Mouse (Mus musculus) stomach, embryonic 16.5 days (tissue): ENCODE measurements at regions not wholly inside any gene's neighbourhood (a gene's known extent, or its start where the extent isn't known, plus 50 kb on each side); places are given as distances from the start of the nearest gene placed in this dataset.

Experiments used
- ATAC-seq: fragments of 200-750 bp; cut with Nextera tagmentation; 2 replicates; pipeline ENCODE4 v1.8.0; 2017; ENCODE audit warnings: moderate number of reproducible peaks, moderate TSS enrichment; ENCODE audit not compliant: insufficient read depth, low FRiP score
- H3K27ac ChIP-seq: fragments of 300-500 bp; sonication (generic); 2 replicates; pipeline ENCODE4 v1.5.1; 2014; ENCODE audit warnings: low read length
- H3K27me3 ChIP-seq: fragments of 300-500 bp; sonication (generic); 2 replicates; pipeline ENCODE4 v1.6.1; 2014; ENCODE audit warnings: low read length, control low read depth, mixed read lengths; ENCODE audit not compliant: control insufficient read depth, insufficient read depth
- H3K36me3 ChIP-seq: fragments of 300-500 bp; sonication (generic); 2 replicates; pipeline ENCODE4 v1.6.1; 2014; ENCODE audit warnings: low read length; ENCODE audit not compliant: control insufficient read depth, insufficient read depth
- H3K4me1 ChIP-seq: fragments of 300-500 bp; sonication (generic); 2 replicates; pipeline ENCODE4 v1.6.1; 2014; ENCODE audit warnings: low read length, control low read depth, mixed read lengths; ENCODE audit not compliant: control insufficient read depth, insufficient read depth
- H3K4me2 ChIP-seq: fragments of 300-500 bp; sonication (generic); 2 replicates; pipeline ENCODE4 v1.6.1; 2014; ENCODE audit warnings: low read depth, low read length, mixed read lengths
- H3K4me3 ChIP-seq: fragments of 300-500 bp; sonication (generic); replicated peaks from 2 replicates; pipeline ENCODE4 v1.5.1; 2014; ENCODE audit warnings: mild to moderate bottlenecking, low read length
- H3K9ac ChIP-seq: fragments of 300-500 bp; sonication (generic); 2 replicates; pipeline ENCODE4 v1.6.1; 2014; ENCODE audit warnings: low read length
- H3K9me3 ChIP-seq: fragments of 300-500 bp; sonication (generic); replicated peaks from 2 replicates; pipeline ENCODE4 v1.6.1; 2016; ENCODE audit warnings: low read length, control low read depth; ENCODE audit not compliant: control insufficient read depth
- WGBS: fragments of 180-500 bp; shearing (Covaris S2); extraction: QIAGEN DNeasy Blood & Tissue Kit; methylation state at CpG from one replicate; pipeline ENCODE4 v1.1.7; 2014; 5-methylcytosine and 5-hydroxymethylcytosine counted together

DNA sequence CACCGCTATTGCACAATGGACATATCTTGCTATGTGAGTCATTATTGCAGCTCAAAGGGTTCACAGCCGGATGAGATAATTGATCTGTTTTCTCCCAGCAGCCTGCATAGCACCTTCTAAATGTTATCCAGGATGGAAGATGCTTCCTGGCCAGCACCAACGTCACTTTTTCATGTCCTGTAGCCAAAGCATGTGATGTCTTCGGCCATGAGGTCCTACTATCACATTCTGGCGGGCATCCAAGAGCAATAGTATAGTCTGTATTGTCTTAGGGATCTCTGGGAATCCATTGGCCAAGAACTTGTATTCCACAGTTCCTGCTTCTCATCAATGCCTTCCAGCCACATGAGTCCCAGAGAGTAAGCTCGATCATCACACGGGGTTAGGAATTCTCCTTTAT lies 70.6 kb downstream of the Npy start:
- WGBS = 84% methylated on average over 7 of the region's 7 CpGs
- Histone ChIP-seq H3K27ac (no peak overlapping the region), H3K27me3 (no peaks in the 10 kb centered on the region), H3K36me3 (no peaks in the 10 kb centered on the region), H3K4me2 (no peak overlapping the region), H3K9ac (no peak overlapping the region), H3K9me3 (no peaks in the 10 kb centered on the region; the same call in 1 of the 2 replicates), H3K4me3 (no peak overlapping the region), H3K4me1 (no peaks in the 10 kb centered on the region)
- ATAC-seq = no peak

DNA sequence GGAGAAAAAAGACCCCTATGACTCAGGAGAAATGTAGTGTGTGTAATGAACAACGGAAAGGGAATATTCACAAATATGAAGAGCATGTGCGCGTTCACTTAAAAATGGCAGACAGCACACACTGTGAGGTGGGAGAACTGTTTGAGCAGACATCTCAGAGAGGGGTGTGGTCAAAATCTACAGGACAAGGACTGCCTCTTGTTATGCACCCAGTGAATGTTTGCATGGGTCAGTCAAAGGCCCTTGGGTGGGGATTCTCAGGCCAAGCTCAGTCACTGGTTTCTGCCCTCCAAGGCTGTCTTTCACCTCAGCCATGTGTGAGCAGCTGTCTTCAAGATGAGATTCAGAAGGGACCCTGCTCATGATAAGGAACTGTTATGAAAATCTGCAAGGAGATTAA lies 76.6 kb downstream of the Npy start:
- Histone ChIP-seq H3K9ac (no peak overlapping the region), H3K4me1 (no peaks in the 10 kb centered on the region), H3K36me3 (no peaks in the 10 kb centered on the region), H3K27me3 (no peaks in the 10 kb centered on the region), H3K27ac (no peak overlapping the region), H3K4me2 (no peak overlapping the region), H3K4me3 (no peak overlapping the region), H3K9me3 (no peaks in the 10 kb centered on the region; the same call in 1 of the 2 replicates)
- WGBS = 93% methylated on average over 3 of the region's 3 CpGs
- ATAC-seq = no peak

DNA sequence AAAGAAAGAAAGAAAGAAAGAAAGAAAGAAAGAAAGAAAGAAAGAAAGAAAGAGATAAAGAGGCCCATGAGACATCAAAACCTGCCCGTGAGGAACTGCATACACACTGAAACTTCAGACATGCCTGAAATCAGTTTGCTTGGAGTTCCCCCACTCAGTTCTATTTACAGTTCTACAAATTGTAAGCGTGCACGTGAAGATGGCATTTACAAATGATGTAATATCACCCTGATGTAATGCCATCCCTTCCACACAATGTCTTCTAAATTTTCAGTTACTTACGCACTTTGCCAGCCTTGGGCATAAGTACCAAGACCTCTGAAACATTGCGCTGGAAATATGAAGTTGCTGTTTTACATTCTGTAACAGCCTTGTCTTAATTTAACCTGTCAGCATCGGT lies 79.0 kb downstream of the Npy start:
- no peak overlapping the region for H3K9ac ChIP-seq
- no peak overlapping the region for H3K27ac ChIP-seq
- ATAC-seq = no peak
- no peaks in the 10 kb centered on the region for H3K9me3 ChIP-seq
- no peak overlapping the region for H3K4me2 ChIP-seq
- no peaks in the 10 kb centered on the region for H3K27me3 ChIP-seq
- no peak overlapping the region for H3K4me3 ChIP-seq
- no peaks in the 10 kb centered on the region for H3K36me3 ChIP-seq
- no peaks in the 10 kb centered on the region for H3K4me1 ChIP-seq
- WGBS = 65% methylated on average over 6 of the region's 6 CpGs

GRCm38 (mm10) chr6:49904001-49904400 lies 81.5 kb downstream of the Npy start:
- Histone ChIP-seq H3K9me3 (no peaks in the 10 kb centered on the region), H3K27ac (no peak overlapping the region), H3K4me3 (no peak overlapping the region), H3K4me1 (no peaks in the 10 kb centered on the region), H3K9ac (no peak overlapping the region), H3K36me3 (no peaks in the 10 kb centered on the region), H3K4me2 (no peak overlapping the region), H3K27me3 (no peaks in the 10 kb centered on the region)
- 0 out of 2 replicates have a peak, but pooled peaks have one; percentile 5 for ATAC-seq
- 60% methylated on average over 6 of the region's 6 CpGs for WGBS

GRCm38 (mm10) chr6:49906456-49906855 lies 83.9 kb downstream of the Npy start:
- Histone ChIP-seq H3K4me3 (no peak overlapping the region), H3K9ac (no peak overlapping the region), H3K4me1 (no peaks in the 10 kb centered on the region), H3K27me3 (no peaks in the 10 kb centered on the region), H3K36me3 (no peaks in the 10 kb centered on the region), H3K9me3 (no peaks in the 10 kb centered on the region), H3K4me2 (no peak overlapping the region), H3K27ac (no peak overlapping the region)
- no peak for ATAC-seq
- WGBS = 87% methylated on average over 2 of the region's 2 CpGs

DNA sequence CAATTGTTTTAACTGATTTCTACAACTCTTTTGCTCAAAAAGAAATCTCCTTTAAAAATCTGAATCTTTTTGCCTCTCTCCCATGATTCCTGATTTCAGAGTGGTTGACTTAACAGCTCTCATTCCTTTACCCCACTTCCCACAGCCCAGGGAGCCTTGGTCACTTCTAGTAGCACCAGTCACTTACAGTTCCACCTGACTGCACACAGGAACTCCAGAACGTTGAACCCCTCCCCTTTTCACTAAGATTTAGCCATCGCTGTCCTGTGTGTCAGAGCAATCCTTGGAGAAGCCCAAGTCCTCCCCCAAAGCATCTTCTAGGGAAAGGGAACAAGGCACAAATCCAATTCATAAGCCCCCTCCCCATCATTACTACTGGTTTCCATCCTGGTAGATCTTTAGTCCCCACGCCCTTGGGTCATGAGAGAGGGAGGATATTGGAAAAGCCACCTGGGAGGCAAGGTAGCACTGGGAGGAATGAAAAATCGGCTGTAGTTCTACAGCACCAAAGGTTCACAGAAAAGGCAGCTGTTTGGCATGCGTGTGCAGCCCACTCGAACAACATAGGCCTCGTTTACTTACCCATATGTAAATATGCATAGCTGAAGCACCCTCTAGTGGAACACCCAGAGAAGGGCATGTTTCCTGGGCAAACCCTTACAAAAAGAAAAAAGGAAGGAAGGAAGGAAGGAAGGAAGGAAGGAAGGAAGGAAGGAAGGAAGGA lies 96.7 kb downstream of the Npy start:
- Histone ChIP-seq H3K4me3 (no peak overlapping the region), H3K27me3 (no peaks in the 10 kb centered on the region), H3K9ac (no peak overlapping the region), H3K4me1 (no peaks in the 10 kb centered on the region), H3K9me3 (no peaks in the 10 kb centered on the region), H3K27ac (no peak overlapping the region), H3K4me2 (no peak overlapping the region), H3K36me3 (no peaks in the 10 kb centered on the region)
- WGBS = 41% methylated on average over 7 of the region's 7 CpGs
- no peak for ATAC-seq

- no peaks in the 10 kb centered on the region for H3K27me3 ChIP-seq
- H3K9me3 ChIP-seq = no peaks in the 10 kb centered on the region
- WGBS = 69% methylated on average over 1 of the region's 1 CpGs
- no peak overlapping the region for H3K4me3 ChIP-seq
- H3K4me1 ChIP-seq = no peaks in the 10 kb centered on the region
- no peak overlapping the region for H3K4me2 ChIP-seq
- no peaks in the 10 kb centered on the region for H3K36me3 ChIP-seq
- ATAC-seq = no peak
- H3K9ac ChIP-seq = no peak overlapping the region
- H3K27ac ChIP-seq = no peak overlapping the region
Observed at GRCm38 (mm10) chr6:49919813-49920170, 97.3 kb downstream of the Npy start.

DNA sequence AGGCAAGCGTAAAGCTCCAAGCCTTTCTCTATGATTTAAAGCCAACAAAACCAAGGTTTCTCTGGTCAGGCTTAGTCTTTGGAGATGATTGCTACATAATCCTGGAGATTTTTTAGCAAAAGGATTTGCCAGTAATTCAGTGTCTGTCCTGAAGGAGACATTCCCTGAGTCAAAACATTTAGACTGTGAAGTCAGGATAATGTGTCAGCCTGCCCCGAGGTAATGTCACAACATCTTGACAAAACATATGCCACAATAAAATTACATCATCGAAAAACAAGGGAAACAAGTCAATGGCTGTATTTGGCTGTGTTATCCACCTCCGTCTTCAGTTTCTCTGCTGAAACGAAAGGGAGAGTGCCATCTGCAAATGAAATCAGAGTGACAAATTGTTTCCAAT lies 101.8 kb downstream of the Npy start:
- H3K4me2 ChIP-seq = no peak overlapping the region
- ATAC-seq = no peak
- WGBS = 81% methylated on average over 5 of the region's 5 CpGs

DNA sequence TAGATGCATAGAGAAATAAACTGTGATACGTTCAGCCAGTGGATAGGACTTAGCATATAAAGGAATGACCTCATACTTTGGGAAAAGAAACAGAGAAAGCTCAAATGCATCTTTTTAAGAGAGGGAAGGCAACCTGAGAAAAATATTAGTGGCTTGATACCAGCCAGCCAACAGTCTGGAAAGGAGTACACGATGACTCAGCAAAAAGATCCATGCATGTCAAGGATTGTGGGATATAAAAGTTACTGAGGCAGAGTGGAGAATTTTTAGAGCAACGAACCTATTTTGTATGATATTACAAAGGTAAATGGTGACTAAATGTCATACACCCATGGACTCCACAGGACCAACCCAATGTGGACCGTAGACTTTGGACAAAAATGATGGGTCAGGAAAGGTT lies 105.6 kb downstream of the Npy start:
- Histone ChIP-seq H3K9me3 (peaks cover 3% of the 10 kb centered on the region; the same call in 1 of the 2 replicates), H3K27ac (no peak overlapping the region), H3K4me3 (no peak overlapping the region), H3K9ac (no peak overlapping the region), H3K27me3 (no peaks in the 10 kb centered on the region), H3K36me3 (no peaks in the 10 kb centered on the region), H3K4me1 (no peaks in the 10 kb centered on the region), H3K4me2 (no peak overlapping the region)
- 68% methylated on average over 4 of the region's 4 CpGs for WGBS
- no peak for ATAC-seq

More for the DNA sequence above, 101.8 kb downstream of the Npy start:
- no peaks in the 10 kb centered on the region for H3K4me1 ChIP-seq
- H3K27me3 ChIP-seq = no peaks in the 10 kb centered on the region
- no peaks in the 10 kb centered on the region for H3K9me3 ChIP-seq
- H3K36me3 ChIP-seq = no peaks in the 10 kb centered on the region
- no peak overlapping the region for H3K4me3 ChIP-seq
- H3K27ac ChIP-seq = no peak overlapping the region
- H3K9ac ChIP-seq = no peak overlapping the region
